In the genomic region with DNA sequence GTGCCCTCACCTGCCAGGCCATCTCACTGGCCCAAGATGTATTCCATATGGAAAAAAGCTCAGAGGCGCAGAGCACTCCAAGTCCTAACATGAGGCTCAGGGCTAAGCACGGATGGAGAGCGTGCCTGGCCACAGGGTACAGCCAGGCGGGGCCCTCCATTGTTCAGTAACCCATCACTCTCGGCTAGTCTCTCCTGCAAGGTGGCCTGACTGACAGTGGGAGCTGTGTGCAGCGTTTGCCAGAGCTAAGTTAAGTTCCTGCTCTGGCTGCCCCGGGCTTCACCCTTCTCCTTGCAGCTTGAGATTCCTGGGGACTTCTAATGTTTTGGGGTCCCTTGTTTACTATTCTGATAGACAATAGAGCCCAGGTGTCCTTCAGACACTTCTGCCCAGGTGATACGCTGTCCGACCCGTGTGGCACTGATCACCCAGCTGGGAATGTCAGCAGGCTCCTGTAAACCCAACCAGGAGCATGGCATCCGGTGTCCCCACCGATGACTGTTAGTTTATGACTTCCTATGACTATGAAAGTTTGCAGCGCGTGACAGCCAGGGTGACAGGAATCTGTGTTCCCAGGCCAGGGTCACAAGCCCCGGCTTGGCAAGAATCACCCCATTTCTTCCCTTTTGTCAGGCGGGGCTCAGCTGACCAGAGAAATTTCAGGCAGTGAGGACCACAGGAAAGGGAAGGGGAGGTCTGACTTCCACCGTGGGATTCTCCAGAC, we compare ENCODE assay signal across 9 mouse cellular contexts. TPM values are rescaled to one million over a fixed set of nuclear protein-coding genes. Genes with fewer than 3 reads are reported as not detected.
DNase-seq lines count a peak whose midpoint lies in the region; ATAC-seq and TF ChIP-seq lines count a peak whose summit lies in the region.
"Had no signal": no experiment of that assay in that cellular context is flagged by ENCODE, and none has a peak within 500 bp of the region (broad histone marks: within the 10 kb centered on the region; RNA-seq: fewer than 3 reads in every experiment).

No protein-coding gene starts in this region.

- no peak overlapping the region for H3K9ac ChIP-seq in MEL (ENCODE audit: control insufficient read depth, low read depth, low read length, poor library complexity, severe bottlenecking)
- H3K9ac ChIP-seq in limb, embryonic 12.5 days (replicated peaks): no peak overlapping the region

- peaks cover 0 to 24% of the 10 kb centered on the region in 2 experiments; a peak in 2 of 4 replicates for H3K36me3 ChIP-seq in MEL (ENCODE audit: control insufficient read depth in 1 of 2, insufficient read depth in 2 of 2, low read length in 2 of 2)
- peaks cover 22% of the 10 kb centered on the region for H3K36me3 ChIP-seq in limb, embryonic 12.5 days

- no peak overlapping the region for H3K4me2 ChIP-seq in limb, embryonic 12.5 days

- no peak for DNase-seq in MEL (ENCODE audit: low read depth, low spot score)
- peak; percentile 76 for DNase-seq in adrenal gland, postnatal 14 days
- DNase-seq in heart, postnatal 10 days: peak; percentile 43 to 53
- DNase-seq in natural killer cell, adult 2 months (ENCODE audit: low spot score in 2 of 2): no peak
- DNase-seq in cerebellum, postnatal 25 days: no peak
- DNase-seq: embryo, embryonic 11 days had no signal

- intact Hi-C loops in heart, postnatal 10 days (cut with DNase I): no loop called here

- ATAC-seq in limb, embryonic 12.5 days (ENCODE audit: insufficient number of reproducible peaks, insufficient read depth, low FRiP score, low TSS enrichment, low read depth): no peak
- no peak for ATAC-seq in frontal cortex, adult (ENCODE audit: low TSS enrichment)

- no peaks in the 10 kb centered on the region for H3K9me3 ChIP-seq in MEL (replicated peaks; ENCODE audit: insufficient read depth, low read length)
- H3K9me3 ChIP-seq in limb, embryonic 12.5 days: no peaks in the 10 kb centered on the region

- 59% methylated on average over 17 of the region's 17 CpGs for WGBS in limb, embryonic 12.5 days

- H3K27ac ChIP-seq in MEL (ENCODE audit: control insufficient read depth, low read depth, low read length): no peak overlapping the region
- peak overlapping the region; percentile 50 for H3K27ac ChIP-seq in limb, embryonic 12.5 days

- no peaks in the 10 kb centered on the region for H3K79me2 ChIP-seq in MEL (ENCODE audit: control insufficient read depth, insufficient read depth, low read length, poor library complexity)

- no peak for TF ChIP-seq POLR2A in MEL (IDR thresholded peaks at IDR 0.05; ENCODE audit: control insufficient read depth in 1 of 2, insufficient read depth in 1 of 2, low read depth in 1 of 2, low read length in 2 of 2, poor library complexity in 1 of 2)

- H3K4me3 ChIP-seq in MEL (ENCODE audit: control insufficient read depth in 1 of 2, insufficient read depth in 1 of 2, low read depth in 2 of 2, low read length in 2 of 2): no peak overlapping the region
- no peak overlapping the region for H3K4me3 ChIP-seq in limb, embryonic 12.5 days (replicated peaks)

- H3K27me3 ChIP-seq in MEL (ENCODE audit: control insufficient read depth in 1 of 2, insufficient read depth in 2 of 2, low read length in 2 of 2): no peaks in the 10 kb centered on the region
- H3K27me3 ChIP-seq in limb, embryonic 12.5 days: no peaks in the 10 kb centered on the region

- TF ChIP-seq CTCF in MEL (IDR thresholded peaks at IDR 0.05 in 2 of 3, conservative IDR thresholded peaks at IDR 0.05 in 1 of 3; ENCODE audit: control insufficient read depth in 1 of 3, insufficient read depth in 1 of 3, low read depth in 2 of 3, low read length in 3 of 3, poor library complexity in 1 of 3, severe bottlenecking in 1 of 3): no peak

- peaks cover 9 to 30% of the 10 kb centered on the region in 2 experiments for H3K4me1 ChIP-seq in MEL (ENCODE audit: control insufficient read depth in 1 of 2, insufficient read depth in 2 of 2, low read length in 2 of 2)
- H3K4me1 ChIP-seq in limb, embryonic 12.5 days (replicated peaks): peaks cover 42% of the 10 kb centered on the region

- TF ChIP-seq EP300 in MEL (IDR thresholded peaks at IDR 0.05; ENCODE audit: low read depth in 1 of 2, low read length in 2 of 2): no peak

- TF ChIP-seq RAD21 in MEL (IDR thresholded peaks at IDR 0.05; ENCODE audit: low read depth, low read length): no peak

TF ChIP-seq in MEL, 35 proteins besides CTCF, POLR2A, EP300 and RAD21:
- TF ChIP-seq MAX (IDR thresholded peaks at IDR 0.05; ENCODE audit: low read length): no peak
- TF ChIP-seq JUND (IDR thresholded peaks at IDR 0.05; ENCODE audit: low read depth, low read length): no peak
- TF ChIP-seq ZMIZ1 (IDR thresholded peaks at IDR 0.05; ENCODE audit: low read depth, low read length): 0 out of 2 replicates have a peak, but pooled peaks have one; percentile 27

RNA-seq across cellular contexts. Expression of gene Gdf15, which starts 13.4 kb away (rescaled TPM):
- total RNA-seq in MEL (2012; rRNA removed): 0.15 and 1.8 TPM in 2 replicates
- polyA plus RNA-seq in MEL (2012; ENCODE audit: insufficient read depth in 1 of 2, insufficient read length in 2 of 2, low read depth in 1 of 2, low replicate concordance in 2 of 2, missing spikeins in 1 of 2): under 1 TPM in 1 of 2 experiments, not detected in 1; 0.63 TPM
- total RNA-seq in adrenal gland, postnatal 14 days (2021): 0.79 and 1.0 TPM in 2 replicates
- total RNA-seq in heart, postnatal 10 days (2021): 1 to 10 TPM in 1 of 2 experiments, under 1 TPM in 1; 0.86 to 1.1 TPM
- 0.15 TPM in 1 of 2 replicates, not detected in the other for polyA plus RNA-seq in limb, embryonic 12.5 days (2016; fragmentation: Nextera tagmentation; extraction: Ambion mirVana)
- total RNA-seq: left cerebral cortex, adult 8-10 months had no signal

RNA-seq across cellular contexts. Expression of gene Pgpep1, which starts 14.5 kb away (rescaled TPM):
- total RNA-seq in MEL (2012; rRNA removed): 12.6 and 13.7 TPM in 2 replicates
- polyA plus RNA-seq in MEL (2012; ENCODE audit: insufficient read depth in 1 of 2, insufficient read length in 2 of 2, low read depth in 1 of 2, low replicate concordance in 2 of 2, missing spikeins in 1 of 2): 10 to 100 TPM in 1 of 2 experiments, not detected in 1; 19.5 TPM
- 73.1 and 86.5 TPM in 2 replicates for total RNA-seq in adrenal gland, postnatal 14 days (2021)
- total RNA-seq in heart, postnatal 10 days (2021): 10 to 100 TPM; 39.6 to 42.9 TPM
- polyA plus RNA-seq in limb, embryonic 12.5 days (2016; fragmentation: Nextera tagmentation; extraction: Ambion mirVana): 45.7 and 53.9 TPM in 2 replicates

RNA-seq across cellular contexts. Expression of gene Lsm4, which starts 27.4 kb away (rescaled TPM):
- 152 and 172 TPM in 2 replicates for total RNA-seq in MEL (2012; rRNA removed)
- 1,000 to 10,000 TPM in 1 of 2 experiments, 100 to 1,000 TPM in 1; 514 to 2,024 TPM for polyA plus RNA-seq in MEL (2012; ENCODE audit: insufficient read depth in 1 of 2, insufficient read length in 2 of 2, low read depth in 1 of 2, low replicate concordance in 2 of 2, missing spikeins in 1 of 2)
- total RNA-seq in adrenal gland, postnatal 14 days (2021): 76.0 and 78.6 TPM in 2 replicates
- 10 to 100 TPM; 82.8 to 94.1 TPM for total RNA-seq in heart, postnatal 10 days (2021)
- 335 and 339 TPM in 2 replicates for polyA plus RNA-seq in limb, embryonic 12.5 days (2016; fragmentation: Nextera tagmentation; extraction: Ambion mirVana)

RNA-seq across cellular contexts. Expression of gene Lrrc25, which starts 29.7 kb away (rescaled TPM):
- total RNA-seq in MEL (2012; rRNA removed): 0.20 and 0.39 TPM in 2 replicates
- 1 to 10 TPM in 1 of 2 experiments, not detected in 1; 1.1 TPM for polyA plus RNA-seq in MEL (2012; ENCODE audit: insufficient read depth in 1 of 2, insufficient read length in 2 of 2, low read depth in 1 of 2, low replicate concordance in 2 of 2, missing spikeins in 1 of 2)
- 1.6 and 2.0 TPM in 2 replicates for total RNA-seq in adrenal gland, postnatal 14 days (2021)
- 1 to 10 TPM; 1.1 to 1.6 TPM for total RNA-seq in heart, postnatal 10 days (2021)
- polyA plus RNA-seq in limb, embryonic 12.5 days (2016; fragmentation: Nextera tagmentation; extraction: Ambion mirVana): 0.76 and 1.2 TPM in 2 replicates

RNA-seq across cellular contexts. Expression of gene Ssbp4, which starts 37.0 kb away (rescaled TPM):
- 80.2 and 84.9 TPM in 2 replicates for total RNA-seq in MEL (2012; rRNA removed)
- polyA plus RNA-seq in MEL (2012; ENCODE audit: insufficient read depth in 1 of 2, insufficient read length in 2 of 2, low read depth in 1 of 2, low replicate concordance in 2 of 2, missing spikeins in 1 of 2): 100 to 1,000 TPM in 1 of 2 experiments, not detected in 1; 212 TPM
- total RNA-seq in adrenal gland, postnatal 14 days (2021): 84.4 and 102 TPM in 2 replicates
- 10 to 100 TPM; 54.7 to 55.6 TPM for total RNA-seq in heart, postnatal 10 days (2021)
- 137 and 151 TPM in 2 replicates for polyA plus RNA-seq in limb, embryonic 12.5 days (2016; fragmentation: Nextera tagmentation; extraction: Ambion mirVana)

Comparison
In these comparisons a context has a peak if more than half of its experiments do, and no peak if none do; other contexts are left out.
1. DNase-seq: peak in adrenal gland, postnatal 14 days (single experiment) and heart, postnatal 10 days (2 of 2); none in MEL (single experiment), natural killer cell, adult 2 months (0 of 2) and cerebellum, postnatal 25 days (0 of 2).